Mouse (Mus musculus) megakaryocyte, embryonic 14.5 days (primary cell): ENCODE measurements around the gene Cdk7.

Experiments
- FLI1 ChIP-seq: IDR thresholded peaks from 2 replicates; pipeline ENCODE4 v1.6.1; 2012; ENCODE audit warnings: low read length, inconsistent platforms, mixed read lengths
- GATA1 ChIP-seq: IDR thresholded peaks from 3 replicates; pipeline ENCODE4 v1.6.1; 2012; ENCODE audit warnings: mixed read lengths, low read length, inconsistent platforms, borderline replicate concordance

GRCm38 (mm10) chr13:100753011-100753410 lies 22.3 kb upstream of the Cdk7 start:
- no peak for TF ChIP-seq GATA1
- TF ChIP-seq FLI1 = no peak
